In genomic region chr1:189007239-189007979, GRCm38 (mm10) we compare ENCODE assay signal across 8 mouse cellular contexts. TPM values are rescaled to one million over a fixed set of nuclear protein-coding genes. Genes with fewer than 3 reads are reported as not detected.
A peak's percentile ranks its signal among the peaks of the same experiment; 100 is the strongest.
DNase-seq lines count a peak whose midpoint lies in the region; ATAC-seq and TF ChIP-seq lines count a peak whose summit lies in the region.

Gene Kctd3 (minus strand): TSS chr1:189007841.

- ATAC-seq in forebrain, embryonic 12.5 days (ENCODE audit: low FRiP score): peak; percentile 93
- peak; percentile 92 for ATAC-seq in heart, postnatal 0 days (ENCODE audit: insufficient read depth, low read depth)
- peak; percentile 87 for ATAC-seq in liver, embryonic 16.5 days (ENCODE audit: low read depth)
- peak; percentile 89 for ATAC-seq in neural tube, embryonic 13.5 days (ENCODE audit: low read depth)

- H3K9ac ChIP-seq in forebrain, embryonic 12.5 days: peak within 1 kb of the TSS; percentile 91
- H3K9ac ChIP-seq in heart, postnatal 0 days (replicated peaks; ENCODE audit: low read depth, low read length): peak within 1 kb of the TSS; percentile 97
- peak within 1 kb of the TSS; percentile 77 for H3K9ac ChIP-seq in liver, embryonic 16.5 days (ENCODE audit: low read depth, low read length)
- peak within 1 kb of the TSS; percentile 95 for H3K9ac ChIP-seq in neural tube, embryonic 13.5 days

- H3K4me3 ChIP-seq in E14TG2a.4 (replicated peaks; ENCODE audit: low read length): peak within 1 kb of the TSS; percentile 98
- peak within 1 kb of the TSS; percentile 99 for H3K4me3 ChIP-seq in forebrain, embryonic 12.5 days (replicated peaks)
- peak within 1 kb of the TSS; percentile 97 for H3K4me3 ChIP-seq in heart, postnatal 0 days (ENCODE audit: low read depth, low read length)
- H3K4me3 ChIP-seq in liver, embryonic 16.5 days (ENCODE audit: low read depth, low read length): peak within 1 kb of the TSS; percentile 78
- H3K4me3 ChIP-seq in neural tube, embryonic 13.5 days: peak within 1 kb of the TSS; percentile 99
- H3K4me3 ChIP-seq in testis, adult 2 months (ENCODE audit: control insufficient read depth, low read depth, low read length): peak within 1 kb of the TSS; percentile 77

- TF ChIP-seq CTCF in E14TG2a.4 (conservative IDR thresholded peaks at IDR 0.05; ENCODE audit: low read length): no peak
- no peak for TF ChIP-seq CTCF in heart, postnatal 0 days (IDR thresholded peaks at IDR 0.05; ENCODE audit: low read depth)
- no peak for TF ChIP-seq CTCF in testis, adult 2 months (IDR thresholded peaks at IDR 0.05; ENCODE audit: control insufficient read depth, insufficient read depth, insufficient replicate concordance, low read depth, low read length)

- H3K27me3 ChIP-seq in E14TG2a.4 (ENCODE audit: insufficient read depth, low read length): no peaks in the 10 kb centered on the region
- peaks cover 5% of the 10 kb centered on the region; the same call in 1 of the 2 replicates for H3K27me3 ChIP-seq in forebrain, embryonic 12.5 days
- no peaks in the 10 kb centered on the region for H3K27me3 ChIP-seq in heart, postnatal 0 days (ENCODE audit: control insufficient read depth, insufficient read depth, low read length)
- no peaks in the 10 kb centered on the region for H3K27me3 ChIP-seq in liver, embryonic 16.5 days (ENCODE audit: control insufficient read depth, insufficient read depth, low read depth, low read length)
- H3K27me3 ChIP-seq in neural tube, embryonic 13.5 days: peaks cover 3% of the 10 kb centered on the region; the same call in 1 of the 2 replicates
- H3K27me3 ChIP-seq in testis, adult 2 months (ENCODE audit: control insufficient read depth, insufficient read depth, low read length): no peaks in the 10 kb centered on the region

- H3K9me3 ChIP-seq in E14TG2a.4 (ENCODE audit: low read length): no peaks in the 10 kb centered on the region
- no peaks in the 10 kb centered on the region for H3K9me3 ChIP-seq in forebrain, embryonic 12.5 days
- no peaks in the 10 kb centered on the region for H3K9me3 ChIP-seq in heart, postnatal 0 days (replicated peaks; ENCODE audit: control insufficient read depth, low read length)
- no peaks in the 10 kb centered on the region for H3K9me3 ChIP-seq in liver, embryonic 16.5 days (replicated peaks; ENCODE audit: control insufficient read depth, low read length)
- H3K9me3 ChIP-seq in neural tube, embryonic 13.5 days: no peaks in the 10 kb centered on the region

- peak within 1 kb of the TSS; percentile 78 for H3K27ac ChIP-seq in forebrain, embryonic 12.5 days
- peak within 1 kb of the TSS; percentile 62 for H3K27ac ChIP-seq in heart, postnatal 0 days (ENCODE audit: low read depth)
- H3K27ac ChIP-seq in liver, embryonic 16.5 days (ENCODE audit: low read length): peak within 1 kb of the TSS; percentile 67
- H3K27ac ChIP-seq in neural tube, embryonic 13.5 days (replicated peaks): peak within 1 kb of the TSS; percentile 59
- 0 out of 2 replicates have a peak within 1 kb of the TSS, but pooled peaks have one; percentile 10 for H3K27ac ChIP-seq in testis, adult 2 months (ENCODE audit: control insufficient read depth, insufficient read depth, low read depth, low read length)

- TF ChIP-seq POLR2A in testis, adult 2 months (IDR thresholded peaks at IDR 0.05; ENCODE audit: control insufficient read depth, low read depth, low read length): peak; percentile 80

- peaks cover 31% of the 10 kb centered on the region for H3K36me3 ChIP-seq in E14TG2a.4 (ENCODE audit: insufficient read depth, low read length)
- H3K36me3 ChIP-seq in forebrain, embryonic 12.5 days (replicated peaks): no peaks in the 10 kb centered on the region; the same call in 1 of the 2 replicates
- no peaks in the 10 kb centered on the region for H3K36me3 ChIP-seq in heart, postnatal 0 days (replicated peaks; ENCODE audit: control insufficient read depth, insufficient read depth, low read length)
- no peaks in the 10 kb centered on the region for H3K36me3 ChIP-seq in liver, embryonic 16.5 days (ENCODE audit: control insufficient read depth, insufficient read depth)
- no peaks in the 10 kb centered on the region for H3K36me3 ChIP-seq in neural tube, embryonic 13.5 days
- no peaks in the 10 kb centered on the region for H3K36me3 ChIP-seq in testis, adult 2 months (ENCODE audit: control insufficient read depth, insufficient read depth, low read length)

- under 1% methylated on average over 64 of the region's 74 CpGs for WGBS in forebrain, embryonic 12.5 days
- WGBS in heart, postnatal 0 days: under 1% methylated on average over 63 of the region's 74 CpGs
- under 1% methylated on average over 73 of the region's 74 CpGs for WGBS in liver, embryonic 16.5 days (ENCODE audit: insufficient replicate concordance)
- under 1% methylated on average over 74 of the region's 74 CpGs for WGBS in neural tube, embryonic 13.5 days

- peak; percentile 85 for DNase-seq in c-Kit-positive CD71-positive TER-119-positive erythroid progenitor cells, embryonic 14.5 days (ENCODE audit: low spot score)
- peak; percentile 90 for DNase-seq in heart, postnatal 0 days (ENCODE audit: low spot score)
- DNase-seq in kidney, postnatal 4 days: peak; percentile 100

- peaks cover 68% of the 10 kb centered on the region for H3K4me1 ChIP-seq in E14TG2a.4 (replicated peaks; ENCODE audit: low read depth, low read length)
- H3K4me1 ChIP-seq in forebrain, embryonic 12.5 days: peaks cover 26% of the 10 kb centered on the region
- H3K4me1 ChIP-seq in heart, postnatal 0 days (ENCODE audit: control insufficient read depth, insufficient read depth): peaks cover 12% of the 10 kb centered on the region
- peaks cover 17% of the 10 kb centered on the region for H3K4me1 ChIP-seq in liver, embryonic 16.5 days (ENCODE audit: control insufficient read depth, low read depth, low read length)
- peaks cover 26% of the 10 kb centered on the region for H3K4me1 ChIP-seq in neural tube, embryonic 13.5 days (replicated peaks)
- H3K4me1 ChIP-seq in testis, adult 2 months (ENCODE audit: control insufficient read depth, insufficient read depth, low read length): peaks cover 5% of the 10 kb centered on the region

- peak within 1 kb of the TSS; percentile 99 for H3K4me2 ChIP-seq in forebrain, embryonic 12.5 days
- H3K4me2 ChIP-seq in heart, postnatal 0 days (ENCODE audit: low read depth, low read length): peak within 1 kb of the TSS; percentile 100
- peak within 1 kb of the TSS; percentile 86 for H3K4me2 ChIP-seq in liver, embryonic 16.5 days (ENCODE audit: low read depth, low read length)
- peak within 1 kb of the TSS; percentile 96 for H3K4me2 ChIP-seq in neural tube, embryonic 13.5 days

- peak; percentile 53; the same call in 1 of the 2 replicates for TF ChIP-seq EP300 in heart, postnatal 0 days (IDR thresholded peaks at IDR 0.05; ENCODE audit: low read depth)

RNA-seq across cellular contexts. Expression of gene Kctd3, which starts in this region (rescaled TPM):
- polyA plus RNA-seq in forebrain, embryonic 12.5 days (2016; fragmentation: Nextera tagmentation; extraction: Ambion mirVana): 37.9 and 39.4 TPM in 2 replicates
- 24.2 and 35.7 TPM in 2 replicates for total RNA-seq in heart, postnatal 0 days (2014; rRNA removed; ENCODE audit: low replicate concordance)
- 15.5 and 16.7 TPM in 2 replicates for polyA plus RNA-seq in heart, postnatal 0 days (2015; fragmentation: Nextera tagmentation; extraction: Ambion mirVana)
- 8.7 and 9.3 TPM in 2 replicates for polyA plus RNA-seq in liver, embryonic 16.5 days (2015; fragmentation: Nextera tagmentation; extraction: Ambion mirVana)
- 38.0 and 38.5 TPM in 2 replicates for polyA plus RNA-seq in neural tube, embryonic 13.5 days (2015; fragmentation: Nextera tagmentation; extraction: Ambion mirVana)
- 16.8 and 19.3 TPM in 2 replicates for polyA plus RNA-seq in testis, adult 2 months (2012; rRNA removed)

Comparison
In these comparisons a context has a peak if more than half of its experiments do, and no peak if none do; other contexts are left out.
1. Peak in every context shown above with its lines: DNase-seq, ATAC-seq, H3K4me3 ChIP-seq and H3K27ac ChIP-seq.
2. H3K27ac ChIP-seq: peak in every context shown above with its lines; median percentile 78 in forebrain, embryonic 12.5 days; 67 in liver, embryonic 16.5 days; 62 in heart, postnatal 0 days; 59 in neural tube, embryonic 13.5 days; 10 in testis, adult 2 months.